In the genomic region with DNA sequence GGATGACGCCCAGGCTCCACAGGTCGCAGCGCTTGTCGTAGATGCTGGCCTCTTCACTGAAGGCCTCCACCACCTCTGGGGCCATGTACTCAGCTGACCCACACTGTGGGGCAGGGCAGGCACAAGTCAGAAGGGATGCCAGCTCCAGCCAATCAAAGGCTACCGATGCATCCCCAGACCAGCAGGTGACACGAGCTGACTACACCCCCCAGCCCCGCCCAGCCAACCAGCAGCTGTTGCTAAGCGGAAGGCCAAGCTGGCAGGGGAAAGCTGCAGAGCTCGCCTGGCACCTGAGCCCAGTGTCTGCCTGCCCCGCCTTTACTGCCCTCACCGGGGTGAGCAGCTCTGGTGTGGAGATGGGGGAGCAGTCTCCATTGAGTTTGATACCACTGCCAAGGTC, we compare ENCODE assay signal across 10 mouse cellular contexts. TPM values are rescaled to one million over a fixed set of nuclear protein-coding genes. Genes with fewer than 3 reads are reported as not detected.
A peak's percentile ranks its signal among the peaks of the same experiment; 100 is the strongest.
DNase-seq lines count a peak whose midpoint lies in the region; ATAC-seq and TF ChIP-seq lines count a peak whose summit lies in the region.
"Had no signal": no experiment of that assay in that cellular context is flagged by ENCODE, and none has a peak within 500 bp of the region (broad histone marks: within the 10 kb centered on the region; RNA-seq: fewer than 3 reads in every experiment).

No protein-coding gene starts in this region.

- no peak for TF ChIP-seq EP300 in liver, postnatal 0 days (IDR thresholded peaks at IDR 0.05; ENCODE audit: low read depth)

- TF ChIP-seq POLR2A in kidney, adult 2 months (IDR thresholded peaks at IDR 0.05; ENCODE audit: low read depth, low read length) = no peak
- no peak for TF ChIP-seq POLR2A in cerebellum, adult 2 months (IDR thresholded peaks at IDR 0.05; ENCODE audit: borderline replicate concordance, insufficient read depth, low read length)
- no peak for TF ChIP-seq POLR2A in thymus, adult 2 months (IDR thresholded peaks at IDR 0.05; ENCODE audit: control insufficient read depth, extremely low read depth, insufficient read depth, low read length, poor library complexity)

- no peak overlapping the region for H3K4me2 ChIP-seq in kidney, embryonic 15.5 days
- no peak overlapping the region for H3K4me2 ChIP-seq in liver, postnatal 0 days (ENCODE audit: low read depth, low read length)
- no peak overlapping the region for H3K4me2 ChIP-seq in midbrain, embryonic 16.5 days (ENCODE audit: low read length)
- H3K4me2 ChIP-seq: hindbrain, embryonic 15.5 days; neural tube, embryonic 13.5 days had no signal

- DNase-seq in kidney, adult 2 months = peak; percentile 76
- peak; percentile 64 to 78 for DNase-seq in cerebellum, adult 2 months
- peak; percentile 76 for DNase-seq in gastrocnemius, postnatal 10 days
- DNase-seq in lung, postnatal 36 days = peak; percentile 74
- DNase-seq in thymus, adult 2 months = no peak
- no peak for DNase-seq in liver, postnatal 0 days

- peak overlapping the region; percentile 46 for H3K27ac ChIP-seq in kidney, adult 2 months (ENCODE audit: insufficient read depth, low read depth, low read length)
- H3K27ac ChIP-seq in kidney, embryonic 15.5 days = no peak overlapping the region
- peak overlapping the region; percentile 46; the same call in 1 of the 2 replicates for H3K27ac ChIP-seq in cerebellum, adult 2 months (ENCODE audit: insufficient read depth, low read length)
- H3K27ac ChIP-seq in thymus, adult 2 months (ENCODE audit: control insufficient read depth, insufficient read depth, low read length) = no peak overlapping the region
- H3K27ac ChIP-seq in liver, postnatal 0 days (ENCODE audit: low read depth) = no peak overlapping the region
- no peak overlapping the region for H3K27ac ChIP-seq in midbrain, embryonic 16.5 days (ENCODE audit: low read length)
- H3K27ac ChIP-seq: hindbrain, embryonic 15.5 days; neural tube, embryonic 13.5 days had no signal

- H3K27me3 ChIP-seq in kidney, adult 2 months (replicated peaks; ENCODE audit: control insufficient read depth, insufficient read depth, low read length) = no peaks in the 10 kb centered on the region
- no peaks in the 10 kb centered on the region for H3K27me3 ChIP-seq in kidney, embryonic 15.5 days
- no peaks in the 10 kb centered on the region for H3K27me3 ChIP-seq in cerebellum, adult 2 months (ENCODE audit: control insufficient read depth, insufficient read depth, low read length)
- H3K27me3 ChIP-seq in thymus, adult 2 months (ENCODE audit: control insufficient read depth, insufficient read depth, low read length) = no peaks in the 10 kb centered on the region
- no peaks in the 10 kb centered on the region for H3K27me3 ChIP-seq in liver, postnatal 0 days (ENCODE audit: insufficient read depth, low read length)
- no peaks in the 10 kb centered on the region for H3K27me3 ChIP-seq in midbrain, embryonic 16.5 days (ENCODE audit: control insufficient read depth, insufficient read depth, low read depth, low read length)
- H3K27me3 ChIP-seq: hindbrain, embryonic 15.5 days; neural tube, embryonic 13.5 days had no signal

- H3K4me1 ChIP-seq in kidney, adult 2 months (ENCODE audit: control insufficient read depth, insufficient read depth, low read length) = peaks cover 71% of the 10 kb centered on the region
- H3K4me1 ChIP-seq in kidney, embryonic 15.5 days = peaks cover 62% of the 10 kb centered on the region
- H3K4me1 ChIP-seq in cerebellum, adult 2 months (ENCODE audit: control insufficient read depth, insufficient read depth, low read length) = peaks cover 75% of the 10 kb centered on the region
- H3K4me1 ChIP-seq in thymus, adult 2 months (replicated peaks; ENCODE audit: control insufficient read depth, insufficient read depth, low read length) = peaks cover 55% of the 10 kb centered on the region
- peaks cover 41% of the 10 kb centered on the region for H3K4me1 ChIP-seq in liver, postnatal 0 days (ENCODE audit: insufficient read depth)
- H3K4me1 ChIP-seq in midbrain, embryonic 16.5 days (ENCODE audit: control insufficient read depth, insufficient read depth, low read length) = peaks cover 10% of the 10 kb centered on the region

- no peak for TF ChIP-seq CTCF in kidney, adult 2 months (conservative IDR thresholded peaks at IDR 0.05; ENCODE audit: insufficient read depth, insufficient read length, low read depth, low read length)
- no peak for TF ChIP-seq CTCF in cerebellum, adult 2 months (IDR thresholded peaks at IDR 0.05; ENCODE audit: borderline replicate concordance, insufficient read depth, low read depth, low read length)
- TF ChIP-seq CTCF in thymus, adult 2 months (IDR thresholded peaks at IDR 0.05; ENCODE audit: borderline replicate concordance, control insufficient read depth, extremely low read depth, insufficient read depth, low read length, poor library complexity) = no peak
- TF ChIP-seq CTCF in liver, postnatal 0 days (IDR thresholded peaks at IDR 0.05; ENCODE audit: low read depth) = no peak

- WGBS in kidney, adult 2 months = 57% methylated on average over 11 of the region's 11 CpGs
- 78% methylated on average over 11 of the region's 11 CpGs for WGBS in kidney, embryonic 15.5 days
- 26% methylated on average over 11 of the region's 11 CpGs for WGBS in cerebellum, adult 2 months
- 83% methylated on average over 11 of the region's 11 CpGs for WGBS in thymus, adult 2 months
- 73% methylated on average over 11 of the region's 11 CpGs for WGBS in liver, postnatal 0 days (ENCODE audit: insufficient replicate concordance)
- WGBS in midbrain, embryonic 16.5 days = 88% methylated on average over 11 of the region's 11 CpGs

- no peak overlapping the region for H3K4me3 ChIP-seq in kidney, adult 2 months (ENCODE audit: insufficient read depth, low read depth, low read length)
- H3K4me3 ChIP-seq in kidney, embryonic 15.5 days (replicated peaks) = no peak overlapping the region
- H3K4me3 ChIP-seq in cerebellum, adult 2 months (replicated peaks; ENCODE audit: insufficient read depth, low read depth, low read length) = no peak overlapping the region
- no peak overlapping the region for H3K4me3 ChIP-seq in thymus, adult 2 months (ENCODE audit: control insufficient read depth, insufficient read depth, low read length)
- no peak overlapping the region for H3K4me3 ChIP-seq in liver, postnatal 0 days (ENCODE audit: low read depth, low read length)
- H3K4me3 ChIP-seq in midbrain, embryonic 16.5 days (ENCODE audit: low read depth, low read length) = no peak overlapping the region
- H3K4me3 ChIP-seq: hindbrain, embryonic 15.5 days; neural tube, embryonic 13.5 days had no signal

- H3K9ac ChIP-seq in kidney, embryonic 15.5 days = no peak overlapping the region
- H3K9ac ChIP-seq in liver, postnatal 0 days (replicated peaks) = no peak overlapping the region
- no peak overlapping the region for H3K9ac ChIP-seq in midbrain, embryonic 16.5 days (ENCODE audit: low read depth, low read length)
- H3K9ac ChIP-seq: hindbrain, embryonic 15.5 days had no signal

- H3K9me3 ChIP-seq in kidney, embryonic 15.5 days (replicated peaks) = no peaks in the 10 kb centered on the region
- no peaks in the 10 kb centered on the region for H3K9me3 ChIP-seq in liver, postnatal 0 days (ENCODE audit: low read length)
- no peaks in the 10 kb centered on the region for H3K9me3 ChIP-seq in midbrain, embryonic 16.5 days (replicated peaks; ENCODE audit: control insufficient read depth, low read length, poor library complexity, severe bottlenecking)
- H3K9me3 ChIP-seq: hindbrain, embryonic 15.5 days; neural tube, embryonic 13.5 days had no signal

- no peak for ATAC-seq in kidney, embryonic 15.5 days (replicated peaks; ENCODE audit: low FRiP score)
- no peak for ATAC-seq in liver, postnatal 0 days
- ATAC-seq in midbrain, embryonic 16.5 days = no peak

- H3K36me3 ChIP-seq in kidney, adult 2 months (ENCODE audit: control insufficient read depth, insufficient read depth, low read length) = peaks cover 12% of the 10 kb centered on the region
- H3K36me3 ChIP-seq in kidney, embryonic 15.5 days = peaks cover 78% of the 10 kb centered on the region
- peaks cover 71% of the 10 kb centered on the region for H3K36me3 ChIP-seq in thymus, adult 2 months (ENCODE audit: control insufficient read depth, insufficient read depth, low read length)
- peaks cover 77% of the 10 kb centered on the region for H3K36me3 ChIP-seq in liver, postnatal 0 days (replicated peaks; ENCODE audit: insufficient read depth, low read length)
- peaks cover 45% of the 10 kb centered on the region for H3K36me3 ChIP-seq in midbrain, embryonic 16.5 days (ENCODE audit: control insufficient read depth, insufficient read depth, low read length)

RNA-seq across cellular contexts. Expression of gene Mknk2, which starts 9.3 kb away (rescaled TPM):
- polyA plus RNA-seq in kidney, adult 2 months (2012; rRNA removed) = 163 and 210 TPM in 2 replicates
- polyA plus RNA-seq in kidney, embryonic 15.5 days (2015; fragmentation: Nextera tagmentation; extraction: Ambion mirVana) = 95.3 and 103 TPM in 2 replicates
- 59.3 and 64.4 TPM in 2 replicates for polyA plus RNA-seq in cerebellum, adult 2 months (2012; rRNA removed)
- total RNA-seq in gastrocnemius, postnatal 10 days (2021) = 100 to 1,000 TPM; 142 to 160 TPM
- polyA plus RNA-seq in thymus, adult 2 months (2012; rRNA removed) = 606 and 621 TPM in 2 replicates
- 45.8 and 46.1 TPM in 2 replicates for polyA plus RNA-seq in liver, postnatal 0 days (2015; fragmentation: Nextera tagmentation; extraction: Ambion mirVana)
- polyA plus RNA-seq in midbrain, embryonic 16.5 days (2015; fragmentation: Nextera tagmentation; extraction: Ambion mirVana) = 43.7 and 49.1 TPM in 2 replicates

RNA-seq across cellular contexts. Expression of gene Btbd2, which starts 11.7 kb away (rescaled TPM):
- 77.7 and 80.7 TPM in 2 replicates for polyA plus RNA-seq in kidney, adult 2 months (2012; rRNA removed)
- polyA plus RNA-seq in kidney, embryonic 15.5 days (2015; fragmentation: Nextera tagmentation; extraction: Ambion mirVana) = 78.6 and 83.2 TPM in 2 replicates
- polyA plus RNA-seq in cerebellum, adult 2 months (2012; rRNA removed) = 106 and 108 TPM in 2 replicates
- total RNA-seq in gastrocnemius, postnatal 10 days (2021) = 10 to 100 TPM; 39.9 to 40.3 TPM
- 94.7 and 103 TPM in 2 replicates for polyA plus RNA-seq in thymus, adult 2 months (2012; rRNA removed)
- polyA plus RNA-seq in liver, postnatal 0 days (2015; fragmentation: Nextera tagmentation; extraction: Ambion mirVana) = 10.7 and 11.5 TPM in 2 replicates
- 71.8 and 73.5 TPM in 2 replicates for polyA plus RNA-seq in midbrain, embryonic 16.5 days (2015; fragmentation: Nextera tagmentation; extraction: Ambion mirVana)

RNA-seq across cellular contexts. Expression of gene Mob3a, which starts 33.2 kb away (rescaled TPM):
- 14.3 and 19.5 TPM in 2 replicates for polyA plus RNA-seq in kidney, adult 2 months (2012; rRNA removed)
- 37.7 and 41.5 TPM in 2 replicates for polyA plus RNA-seq in kidney, embryonic 15.5 days (2015; fragmentation: Nextera tagmentation; extraction: Ambion mirVana)
- polyA plus RNA-seq in cerebellum, adult 2 months (2012; rRNA removed) = 12.6 and 14.2 TPM in 2 replicates
- total RNA-seq in gastrocnemius, postnatal 10 days (2021) = 10 to 100 TPM in 1 of 2 experiments, 1 to 10 TPM in 1; 8.6 to 13.1 TPM
- 252 and 261 TPM in 2 replicates for polyA plus RNA-seq in thymus, adult 2 months (2012; rRNA removed)
- 14.7 and 17.3 TPM in 2 replicates for polyA plus RNA-seq in liver, postnatal 0 days (2015; fragmentation: Nextera tagmentation; extraction: Ambion mirVana)
- polyA plus RNA-seq in midbrain, embryonic 16.5 days (2015; fragmentation: Nextera tagmentation; extraction: Ambion mirVana) = 61.4 and 64.3 TPM in 2 replicates

RNA-seq across cellular contexts. Expression of gene Izumo4, which starts 33.4 kb away (rescaled TPM):
- 36.8 and 39.5 TPM in 2 replicates for polyA plus RNA-seq in kidney, adult 2 months (2012; rRNA removed)
- polyA plus RNA-seq in kidney, embryonic 15.5 days (2015; fragmentation: Nextera tagmentation; extraction: Ambion mirVana) = 22.8 and 26.2 TPM in 2 replicates
- 112 and 117 TPM in 2 replicates for polyA plus RNA-seq in cerebellum, adult 2 months (2012; rRNA removed)
- total RNA-seq in gastrocnemius, postnatal 10 days (2021) = 1 to 10 TPM; 4.3 to 6.1 TPM
- polyA plus RNA-seq in thymus, adult 2 months (2012; rRNA removed) = 56.4 and 66.9 TPM in 2 replicates
- polyA plus RNA-seq in liver, postnatal 0 days (2015; fragmentation: Nextera tagmentation; extraction: Ambion mirVana) = 7.9 and 10.4 TPM in 2 replicates
- 44.9 and 49.5 TPM in 2 replicates for polyA plus RNA-seq in midbrain, embryonic 16.5 days (2015; fragmentation: Nextera tagmentation; extraction: Ambion mirVana)

RNA-seq across cellular contexts. Expression of gene Csnk1g2, which starts 46.0 kb away (rescaled TPM):
- 166 and 193 TPM in 2 replicates for polyA plus RNA-seq in kidney, adult 2 months (2012; rRNA removed)
- polyA plus RNA-seq in kidney, embryonic 15.5 days (2015; fragmentation: Nextera tagmentation; extraction: Ambion mirVana) = 156 and 183 TPM in 2 replicates
- 208 and 218 TPM in 2 replicates for polyA plus RNA-seq in cerebellum, adult 2 months (2012; rRNA removed)
- total RNA-seq in gastrocnemius, postnatal 10 days (2021) = 100 to 1,000 TPM; 121 to 141 TPM
- 492 and 499 TPM in 2 replicates for polyA plus RNA-seq in thymus, adult 2 months (2012; rRNA removed)
- 41.4 and 45.8 TPM in 2 replicates for polyA plus RNA-seq in liver, postnatal 0 days (2015; fragmentation: Nextera tagmentation; extraction: Ambion mirVana)
- polyA plus RNA-seq in midbrain, embryonic 16.5 days (2015; fragmentation: Nextera tagmentation; extraction: Ambion mirVana) = 79.9 and 96.8 TPM in 2 replicates

Comparison
In these comparisons a context has a peak if more than half of its experiments do, and no peak if none do; other contexts are left out.
1. H3K27ac ChIP-seq: peak in kidney, adult 2 months (single experiment) and cerebellum, adult 2 months (single experiment); none in kidney, embryonic 15.5 days (single experiment), thymus, adult 2 months (single experiment), liver, postnatal 0 days (single experiment) and midbrain, embryonic 16.5 days (single experiment).
2. DNase-seq: peak in kidney, adult 2 months (single experiment), cerebellum, adult 2 months (2 of 2), gastrocnemius, postnatal 10 days (single experiment) and lung, postnatal 36 days (single experiment); none in thymus, adult 2 months (single experiment) and liver, postnatal 0 days (single experiment).